Mouse (Mus musculus) ES-E14 (cell line): ENCODE results near the gene Rbm26.

Source experiments
- CHD2 ChIP-seq: IDR thresholded peaks from 2 replicates; pipeline ENCODE4 v1.6.1; 2014; ENCODE audit warnings: mild to moderate bottlenecking, low read depth, low read length, inconsistent platforms
- HCFC1 ChIP-seq: IDR thresholded peaks from 2 replicates; pipeline ENCODE4 v1.6.1; 2012; ENCODE audit warnings: low read length, inconsistent platforms, borderline replicate concordance; ENCODE audit not compliant: insufficient read depth
- MAFK ChIP-seq: IDR thresholded peaks from 2 replicates; pipeline ENCODE4 v1.6.1; 2014; ENCODE audit warnings: mild to moderate bottlenecking, low read depth, low read length, inconsistent platforms; ENCODE audit not compliant: insufficient read depth
- ZC3H11A ChIP-seq: IDR thresholded peaks from 2 replicates; pipeline ENCODE4 v1.6.1; 2012; ENCODE audit warnings: low read depth, mild to moderate bottlenecking, inconsistent platforms, low read length, borderline replicate concordance
- ZNF384 ChIP-seq: IDR thresholded peaks from 2 replicates; pipeline ENCODE4 v1.6.1; 2012; ENCODE audit warnings: low read depth, low read length, inconsistent platforms

GRCm38 (mm10) chr14:105184866-105185265 lies 7.7 kb upstream of the Rbm26 start:
- no peak for TF ChIP-seq MAFK
- no peak for TF ChIP-seq ZC3H11A
- no peak for TF ChIP-seq ZNF384
- no peak for TF ChIP-seq HCFC1
- no peak for TF ChIP-seq CHD2
